Mouse (Mus musculus): Measurements from ENCODE around the gene Thsd7a.

GRCm38 (mm10) chr6:12581143-12581542 is 168.1 kb downstream of the Thsd7a start:
- no peak for TF ChIP-seq CTCF (IDR thresholded peaks at IDR 0.05; ENCODE audit: low read depth, low read length)
- TF ChIP-seq POLR2A (IDR thresholded peaks at IDR 0.05; ENCODE audit: extremely low read depth, insufficient read depth, low read length), result no peak
